Mouse (Mus musculus) heart, adult 2 months (tissue): ENCODE measurements around the gene Tirap.

Experiments
- CTCF ChIP-seq: fragments of 200-600 bp; IDR thresholded peaks from 2 replicates; pipeline ENCODE4 v1.8.1; 2022; ENCODE audit warnings: antibody characterized with exemption, mild to moderate bottlenecking, moderate library complexity
- EP300 ChIP-seq: fragments of 200-500 bp; IDR thresholded peaks from 2 replicates; pipeline ENCODE4 v1.6.1; 2011; ENCODE audit warnings: low read depth, low read length, control low read depth; ENCODE audit not compliant: insufficient read depth
- POLR2A ChIP-seq: fragments of 200-500 bp; IDR thresholded peaks from 2 replicates; pipeline ENCODE4 v1.6.1; 2011; ENCODE audit warnings: mild to moderate bottlenecking, low read depth, low read length, control low read depth; ENCODE audit not compliant: insufficient read depth

DNA sequence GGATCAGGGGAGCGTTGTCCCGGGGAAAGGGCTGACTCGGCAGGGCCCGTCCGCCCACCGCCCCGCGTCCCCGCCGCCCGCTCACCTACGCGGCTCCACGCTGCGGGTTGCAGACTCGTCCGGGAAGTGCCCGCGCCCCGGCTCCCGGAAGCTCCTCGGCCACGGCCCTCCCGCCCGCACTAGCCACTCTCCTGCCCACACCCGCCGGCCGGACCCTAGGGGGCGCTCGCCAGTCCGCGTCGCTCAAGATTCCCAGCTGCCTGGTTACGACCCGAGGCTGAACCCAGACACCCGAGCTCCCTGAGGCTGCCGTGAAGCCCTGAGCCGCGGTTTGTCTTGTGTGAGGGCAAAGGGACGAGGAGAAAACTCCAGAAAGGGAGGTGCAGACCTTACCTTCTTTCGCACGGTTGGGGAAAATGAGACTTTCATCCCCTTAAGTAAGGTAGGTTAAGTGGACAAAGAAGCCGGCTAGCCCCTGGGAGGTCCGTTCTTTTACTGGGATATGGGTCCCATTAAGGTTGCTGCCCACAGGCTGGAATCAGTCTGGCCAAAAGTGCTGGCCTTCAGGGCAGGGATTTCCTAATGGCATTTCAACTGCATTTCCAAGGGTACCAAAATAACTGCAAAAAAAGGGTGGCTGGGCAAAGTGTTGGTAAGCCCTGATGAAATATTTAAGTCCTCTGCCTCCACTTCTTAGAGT is at the start of gene Tirap, which contains the start of gene Srpr:
- peak; percentile 96 for TF ChIP-seq CTCF
- no peak for TF ChIP-seq EP300
- no peak; the same call in 1 of the 2 replicates for TF ChIP-seq POLR2A
